Mouse (Mus musculus) neural tube, embryonic 15.5 days (tissue): ENCODE results near the gene Aqp6. TPM values are rescaled to one million over a fixed set of nuclear protein-coding genes. Genes with fewer than 3 reads are reported as not detected.

Experiments
- ATAC-seq: fragments of 200-750 bp; cut with Nextera tagmentation; 2 replicates; pipeline ENCODE4 v1.8.0; 2017; ENCODE audit warnings: mild to moderate bottlenecking, moderate TSS enrichment, moderate library complexity; ENCODE audit not compliant: low FRiP score
- H3K27ac ChIP-seq: fragments of 300-500 bp; sonication (generic); replicated peaks from 2 replicates; pipeline ENCODE4 v1.5.1; 2015; ENCODE audit warnings: mild to moderate bottlenecking, inconsistent platforms
- H3K27me3 ChIP-seq: fragments of 300-500 bp; sonication (generic); replicated peaks from 2 replicates; pipeline ENCODE4 v1.6.1; 2015; ENCODE audit warnings: inconsistent platforms
- H3K36me3 ChIP-seq: fragments of 300-500 bp; sonication (generic); 2 replicates; pipeline ENCODE4 v1.6.1; 2015; ENCODE audit warnings: inconsistent platforms
- H3K4me1 ChIP-seq: fragments of 300-500 bp; sonication (generic); 2 replicates; pipeline ENCODE4 v1.6.1; 2015; ENCODE audit warnings: inconsistent platforms
- H3K4me2 ChIP-seq: fragments of 300-500 bp; sonication (generic); 2 replicates; pipeline ENCODE4 v1.6.1; 2015; ENCODE audit warnings: inconsistent platforms, mild to moderate bottlenecking, moderate library complexity
- H3K4me3 ChIP-seq: fragments of 300-500 bp; sonication (generic); replicated peaks from 2 replicates; pipeline ENCODE4 v1.5.1; 2015; ENCODE audit warnings: mild to moderate bottlenecking, inconsistent platforms
- H3K9ac ChIP-seq: fragments of 300-500 bp; sonication (generic); replicated peaks from 2 replicates; pipeline ENCODE4 v1.6.1; 2015; ENCODE audit warnings: mild to moderate bottlenecking, inconsistent platforms
- H3K9me3 ChIP-seq: fragments of 300-500 bp; sonication (generic); replicated peaks from 2 replicates; pipeline ENCODE4 v1.6.1; 2016; ENCODE audit warnings: inconsistent platforms
- WGBS: fragments of 180-500 bp; shearing (Covaris S2); methylation state at CpG from one replicate; pipeline ENCODE4 v1.1.7; 2015; ENCODE audit warnings: mixed read lengths; 5-methylcytosine and 5-hydroxymethylcytosine counted together
- polyA plus RNA-seq: library from polyadenylated mRNA; unstranded; fragments of >200 nt; fragmentation: Nextera tagmentation; extraction: Ambion mirVana; gene quantifications from 2 replicates; pipeline ENCODE4 v1.2.1, GENCODE M21; 2015

The Aqp6 gene
- polyA plus RNA-seq, 1 experiment from 2014 or later: 0.64 TPM

- ATAC-seq: 0 out of 2 replicates have a peak, but pooled peaks have one; percentile 14
- no peaks in the 10 kb centered on the region for H3K36me3 ChIP-seq
These were observed 14.0 kb downstream of the Aqp6 start for GRCm38 (mm10) chr15:99615246-99615645.

GRCm38 (mm10) chr15:99618595-99618994 lies 17.4 kb downstream of the Aqp6 start:
- Histone ChIP-seq H3K9ac (no peak overlapping the region), H3K9me3 (no peaks in the 10 kb centered on the region), H3K36me3 (peaks cover 3% of the 10 kb centered on the region), H3K27ac (no peak overlapping the region), H3K27me3 (no peaks in the 10 kb centered on the region), H3K4me2 (no peak overlapping the region), H3K4me3 (no peak overlapping the region), H3K4me1 (peaks cover 26% of the 10 kb centered on the region)
- 49% methylated on average over 3 of the region's 3 CpGs for WGBS
- no peak for ATAC-seq

More at GRCm38 (mm10) chr15:99615246-99615645, 14.0 kb downstream of the Aqp6 start:
- no peak overlapping the region for H3K4me3 ChIP-seq
- no peak overlapping the region for H3K9ac ChIP-seq
- WGBS: 56% methylated on average over 9 of the region's 9 CpGs
- no peak overlapping the region; the same call in 1 of the 2 replicates for H3K4me2 ChIP-seq
- H3K4me1 ChIP-seq: peaks cover 35% of the 10 kb centered on the region
- no peaks in the 10 kb centered on the region for H3K9me3 ChIP-seq
- H3K27ac ChIP-seq: peak overlapping the region; percentile 63
- no peaks in the 10 kb centered on the region for H3K27me3 ChIP-seq

GRCm38 (mm10) chr15:99619821-99620220 lies 18.6 kb downstream of the Aqp6 start:
- Histone ChIP-seq H3K9ac (no peak overlapping the region), H3K4me3 (no peak overlapping the region), H3K27ac (peak overlapping the region; percentile 37; the same call in 1 of the 2 replicates), H3K27me3 (no peaks in the 10 kb centered on the region), H3K4me2 (no peak overlapping the region), H3K4me1 (peaks cover 19% of the 10 kb centered on the region), H3K9me3 (no peaks in the 10 kb centered on the region), H3K36me3 (peaks cover 13% of the 10 kb centered on the region)
- no peak for ATAC-seq
- WGBS: 38% methylated on average over 4 of the region's 4 CpGs

GRCm38 (mm10) chr15:99622063-99622462 lies 20.9 kb downstream of the Aqp6 start:
- 97% methylated on average over 10 of the region's 11 CpGs for WGBS
- H3K27me3 ChIP-seq: no peaks in the 10 kb centered on the region
- no peak for ATAC-seq
- no peak overlapping the region for H3K4me2 ChIP-seq
- peaks cover 10% of the 10 kb centered on the region for H3K4me1 ChIP-seq
- no peak overlapping the region for H3K4me3 ChIP-seq
- no peak overlapping the region for H3K9ac ChIP-seq
- H3K27ac ChIP-seq: no peak overlapping the region
- H3K9me3 ChIP-seq: no peaks in the 10 kb centered on the region
- peaks cover 20% of the 10 kb centered on the region for H3K36me3 ChIP-seq

GRCm38 (mm10) chr15:99631618-99632017 lies 30.4 kb downstream of the Aqp6 start:
- Histone ChIP-seq H3K4me1 (peaks cover 6% of the 10 kb centered on the region), H3K9me3 (no peaks in the 10 kb centered on the region), H3K9ac (no peak overlapping the region), H3K4me3 (no peak overlapping the region), H3K36me3 (peaks cover 45% of the 10 kb centered on the region), H3K27ac (no peak overlapping the region), H3K27me3 (no peaks in the 10 kb centered on the region), H3K4me2 (no peak overlapping the region)
- no peak for ATAC-seq

GRCm38 (mm10) chr15:99634702-99635101 lies 33.5 kb downstream of the Aqp6 start:
- H3K27ac ChIP-seq: no peak overlapping the region
- H3K36me3 ChIP-seq: peaks cover 31% of the 10 kb centered on the region
- WGBS: 94% methylated on average over 7 of the region's 7 CpGs
- H3K9me3 ChIP-seq: no peaks in the 10 kb centered on the region
- no peaks in the 10 kb centered on the region for H3K27me3 ChIP-seq
- no peak for ATAC-seq
- no peak overlapping the region for H3K4me2 ChIP-seq
- no peak overlapping the region for H3K9ac ChIP-seq
- H3K4me3 ChIP-seq: no peak overlapping the region
- H3K4me1 ChIP-seq: peaks cover 21% of the 10 kb centered on the region

GRCm38 (mm10) chr15:99637405-99638123 lies 36.4 kb downstream of the Aqp6 start:
- no peaks in the 10 kb centered on the region for H3K9me3 ChIP-seq
- peak; percentile 46; the same call in 1 of the 2 replicates for ATAC-seq
- no peak overlapping the region; the same call in 1 of the 2 replicates for H3K4me3 ChIP-seq
- peaks cover 13% of the 10 kb centered on the region for H3K36me3 ChIP-seq
- H3K27ac ChIP-seq: peak overlapping the region; percentile 86
- no peaks in the 10 kb centered on the region for H3K27me3 ChIP-seq
- WGBS: 27% methylated on average over 12 of the region's 12 CpGs
- peak overlapping the region; percentile 3; the same call in 1 of the 2 replicates for H3K9ac ChIP-seq
- H3K4me2 ChIP-seq: peak overlapping the region; percentile 38
- peaks cover 23% of the 10 kb centered on the region for H3K4me1 ChIP-seq

- Histone ChIP-seq H3K4me1 (peaks cover 27% of the 10 kb centered on the region), H3K9ac (no peak overlapping the region), H3K36me3 (peaks cover 12% of the 10 kb centered on the region; the same call in 1 of the 2 replicates), H3K4me3 (no peak overlapping the region), H3K9me3 (no peaks in the 10 kb centered on the region), H3K27me3 (no peaks in the 10 kb centered on the region), H3K4me2 (no peak overlapping the region), H3K27ac (peak overlapping the region; percentile 86)
- WGBS: 53% methylated on average over 5 of the region's 5 CpGs
- ATAC-seq: 0 out of 2 replicates have a peak, but pooled peaks have one; percentile 51
These were observed 36.9 kb downstream of the Aqp6 start for GRCm38 (mm10) chr15:99638124-99638485.

GRCm38 (mm10) chr15:99642622-99643021 lies 41.4 kb downstream of the Aqp6 start:
- ATAC-seq: no peak
- Histone ChIP-seq H3K9ac (no peak overlapping the region), H3K4me1 (peaks cover 48% of the 10 kb centered on the region), H3K27me3 (no peaks in the 10 kb centered on the region), H3K27ac (peak overlapping the region; percentile 58), H3K4me2 (peak overlapping the region; percentile 22), H3K9me3 (no peaks in the 10 kb centered on the region), H3K36me3 (0 out of 2 replicates have a peak, but pooled peaks cover 2% of the 10 kb centered on the region), H3K4me3 (no peak overlapping the region)
- WGBS: 23% methylated on average over 6 of the region's 6 CpGs

GRCm38 (mm10) chr15:99643832-99644231 lies 42.6 kb downstream of the Aqp6 start:
- H3K4me3 ChIP-seq: no peak overlapping the region
- WGBS: 59% methylated on average over 10 of the region's 10 CpGs
- no peak for ATAC-seq
- H3K36me3 ChIP-seq: 0 out of 2 replicates have a peak, but pooled peaks cover 2% of the 10 kb centered on the region
- H3K9me3 ChIP-seq: no peaks in the 10 kb centered on the region
- no peak overlapping the region for H3K4me2 ChIP-seq
- H3K4me1 ChIP-seq: peaks cover 53% of the 10 kb centered on the region
- H3K9ac ChIP-seq: no peak overlapping the region
- peak overlapping the region; percentile 18; the same call in 1 of the 2 replicates for H3K27ac ChIP-seq
- no peaks in the 10 kb centered on the region for H3K27me3 ChIP-seq

- Histone ChIP-seq H3K4me2 (peak overlapping the region; percentile 28), H3K4me1 (peaks cover 63% of the 10 kb centered on the region), H3K4me3 (no peak overlapping the region), H3K36me3 (0 out of 2 replicates have a peak, but pooled peaks cover 2% of the 10 kb centered on the region), H3K9me3 (no peaks in the 10 kb centered on the region), H3K27ac (peak overlapping the region; percentile 62), H3K27me3 (no peaks in the 10 kb centered on the region), H3K9ac (no peak overlapping the region)
- no peak for ATAC-seq
- WGBS: 21% methylated on average over 7 of the region's 7 CpGs
These were observed 43.6 kb downstream of the Aqp6 start for GRCm38 (mm10) chr15:99644776-99645175.

- no peak overlapping the region for H3K4me3 ChIP-seq
- H3K9ac ChIP-seq: 0 out of 2 replicates have a peak overlapping the region, but pooled peaks have one; percentile 20
- H3K9me3 ChIP-seq: no peaks in the 10 kb centered on the region
- no peaks in the 10 kb centered on the region for H3K36me3 ChIP-seq
- H3K27ac ChIP-seq: peak overlapping the region; percentile 75
- peaks cover 77% of the 10 kb centered on the region for H3K4me1 ChIP-seq
- ATAC-seq: no peak
- no peaks in the 10 kb centered on the region for H3K27me3 ChIP-seq
- 7% methylated on average over 4 of the region's 4 CpGs for WGBS
- peak overlapping the region; percentile 94 for H3K4me2 ChIP-seq
These were observed 47.1 kb downstream of the Aqp6 start for GRCm38 (mm10) chr15:99648326-99648725.
